In genomic region chr8:116289237-116289636, GRCm38 (mm10) we compare ENCODE assay signal across 24 mouse cellular contexts.
DNase-seq lines count a peak whose midpoint lies in the region; ATAC-seq lines count a peak whose summit lies in the region.
"Had no signal": no experiment of that assay in that cellular context is flagged by ENCODE, and none has a peak within 500 bp of the region (broad histone marks: within the 10 kb centered on the region; RNA-seq: fewer than 3 reads in every experiment).

No protein-coding gene starts in this region.

- H3K36me3 ChIP-seq in heart, embryonic 13.5 days = no peaks in the 10 kb centered on the region
- H3K36me3 ChIP-seq in heart, embryonic 16.5 days (ENCODE audit: control insufficient read depth, insufficient read depth) = no peaks in the 10 kb centered on the region
- H3K36me3 ChIP-seq: embryonic facial prominence, embryonic 12.5 days; embryonic facial prominence, embryonic 15.5 days; hindbrain, embryonic 12.5 days; hindbrain, embryonic 15.5 days; intestine, embryonic 15.5 days had no signal

- no peak overlapping the region for H3K4me2 ChIP-seq in heart, embryonic 13.5 days
- no peak overlapping the region for H3K4me2 ChIP-seq in heart, embryonic 16.5 days (ENCODE audit: low read depth, low read length)
- H3K4me2 ChIP-seq: embryonic facial prominence, embryonic 12.5 days; embryonic facial prominence, embryonic 15.5 days; hindbrain, embryonic 12.5 days; hindbrain, embryonic 15.5 days; intestine, embryonic 15.5 days had no signal

- no peak overlapping the region for H3K9ac ChIP-seq in heart, embryonic 13.5 days
- no peak overlapping the region for H3K9ac ChIP-seq in heart, embryonic 16.5 days (ENCODE audit: low read length)
- H3K9ac ChIP-seq: embryonic facial prominence, embryonic 12.5 days; embryonic facial prominence, embryonic 15.5 days; forebrain, postnatal 0 days; hindbrain, embryonic 12.5 days; hindbrain, embryonic 15.5 days; intestine, embryonic 15.5 days had no signal

- no peak for DNase-seq in heart, postnatal 14 days
- no peak for DNase-seq in heart, adult 11 months
- peak; percentile 34 to 45 for DNase-seq in kidney, postnatal 4 days
- no peak for DNase-seq in kidney, adult 18-20 months
- DNase-seq: adrenal gland, adult 2 months; adrenal gland, postnatal 14 days; cerebellum, adult 11 months; cerebellum, adult 2 months; cerebellum, adult 9-11 months; cerebellum, postnatal 25 days; forebrain, postnatal 0 days; gastrocnemius, adult 2 months; gastrocnemius, postnatal 14 days; heart, adult 18-20 months; kidney, adult 8-10 months had no signal

- no peaks in the 10 kb centered on the region for H3K9me3 ChIP-seq in heart, embryonic 13.5 days
- no peaks in the 10 kb centered on the region for H3K9me3 ChIP-seq in heart, embryonic 16.5 days (replicated peaks; ENCODE audit: control insufficient read depth, low read length)
- H3K9me3 ChIP-seq: embryonic facial prominence, embryonic 12.5 days; embryonic facial prominence, embryonic 15.5 days; hindbrain, embryonic 12.5 days; hindbrain, embryonic 15.5 days; intestine, embryonic 15.5 days had no signal

- no peak for ATAC-seq in heart, embryonic 13.5 days (ENCODE audit: extremely low read depth, insufficient number of reproducible peaks, low FRiP score, low TSS enrichment)
- peak; percentile 55; the same call in 1 of the 2 replicates for ATAC-seq in heart, embryonic 16.5 days (replicated peaks; ENCODE audit: extremely low read depth, insufficient read depth, low FRiP score)
- ATAC-seq: CD4-positive, CD25-positive, alpha-beta regulatory T cell, adult 4 months; forebrain, embryonic 14.5 days; forebrain, postnatal 0 days; intestine, embryonic 15.5 days had no signal

- no peaks in the 10 kb centered on the region for H3K27me3 ChIP-seq in heart, embryonic 13.5 days (replicated peaks)
- no peaks in the 10 kb centered on the region for H3K27me3 ChIP-seq in heart, embryonic 16.5 days (ENCODE audit: control insufficient read depth, insufficient read depth, low read length)
- H3K27me3 ChIP-seq: embryonic facial prominence, embryonic 12.5 days; embryonic facial prominence, embryonic 15.5 days; hindbrain, embryonic 12.5 days; hindbrain, embryonic 15.5 days; intestine, embryonic 15.5 days had no signal

- peaks cover 14% of the 10 kb centered on the region; the same call in 1 of the 2 replicates for H3K4me1 ChIP-seq in heart, embryonic 13.5 days
- no peaks in the 10 kb centered on the region for H3K4me1 ChIP-seq in heart, embryonic 16.5 days (ENCODE audit: control insufficient read depth, insufficient read depth, low read length)
- H3K4me1 ChIP-seq: embryonic facial prominence, embryonic 12.5 days; embryonic facial prominence, embryonic 15.5 days; hindbrain, embryonic 12.5 days; hindbrain, embryonic 15.5 days; intestine, embryonic 15.5 days had no signal

- H3K27ac ChIP-seq in heart, embryonic 13.5 days (replicated peaks) = peak overlapping the region; percentile 24
- H3K27ac ChIP-seq in heart, embryonic 16.5 days (ENCODE audit: low read length) = no peak overlapping the region
- H3K27ac ChIP-seq: embryonic facial prominence, embryonic 12.5 days; embryonic facial prominence, embryonic 15.5 days; gastrocnemius, adult 2 months; hindbrain, embryonic 12.5 days; hindbrain, embryonic 15.5 days; intestine, embryonic 15.5 days had no signal

- WGBS in heart, embryonic 13.5 days = 28% methylated on average over 2 of the region's 2 CpGs
- WGBS in heart, embryonic 16.5 days = 47% methylated on average over 2 of the region's 2 CpGs

- intact Hi-C loops in heart, postnatal 14 days (cut with DNase I) = no loop called here

- no peak overlapping the region for H3K4me3 ChIP-seq in heart, embryonic 13.5 days
- no peak overlapping the region for H3K4me3 ChIP-seq in heart, embryonic 16.5 days (ENCODE audit: low read length)
- H3K4me3 ChIP-seq: embryonic facial prominence, embryonic 12.5 days; embryonic facial prominence, embryonic 15.5 days; gastrocnemius, adult 2 months; hindbrain, embryonic 12.5 days; hindbrain, embryonic 15.5 days; intestine, embryonic 15.5 days had no signal

Comparison
In these comparisons a context has a peak if more than half of its experiments do, and no peak if none do; other contexts are left out.
1. DNase-seq: peak in kidney, postnatal 4 days (2 of 2); none in heart, postnatal 14 days (0 of 2), heart, adult 11 months (single experiment) and kidney, adult 18-20 months (single experiment).